Mouse (Mus musculus) gonadal fat pad, adult 2 months (tissue): ENCODE results near the gene Tent5a. TPM values are rescaled to one million over a fixed set of nuclear protein-coding genes. Genes with fewer than 3 reads are reported as not detected.

ENCODE experiments used
- DNase-seq: peaks from one replicate; pipeline ENCODE4 v3.0.0-alpha.2; 2012; ENCODE audit warnings: low read depth
- polyA plus RNA-seq: library from polyadenylated mRNA; depleted of rRNA; stranded (reverse); fragments of >200 nt; gene quantifications from 2 replicates; pipeline ENCODE4 v1.2.3, GENCODE M21; 2012; rRNA removed

Tent5a gene
- polyA plus RNA-seq = 9.2 and 9.8 TPM in 2 replicates

DNA sequence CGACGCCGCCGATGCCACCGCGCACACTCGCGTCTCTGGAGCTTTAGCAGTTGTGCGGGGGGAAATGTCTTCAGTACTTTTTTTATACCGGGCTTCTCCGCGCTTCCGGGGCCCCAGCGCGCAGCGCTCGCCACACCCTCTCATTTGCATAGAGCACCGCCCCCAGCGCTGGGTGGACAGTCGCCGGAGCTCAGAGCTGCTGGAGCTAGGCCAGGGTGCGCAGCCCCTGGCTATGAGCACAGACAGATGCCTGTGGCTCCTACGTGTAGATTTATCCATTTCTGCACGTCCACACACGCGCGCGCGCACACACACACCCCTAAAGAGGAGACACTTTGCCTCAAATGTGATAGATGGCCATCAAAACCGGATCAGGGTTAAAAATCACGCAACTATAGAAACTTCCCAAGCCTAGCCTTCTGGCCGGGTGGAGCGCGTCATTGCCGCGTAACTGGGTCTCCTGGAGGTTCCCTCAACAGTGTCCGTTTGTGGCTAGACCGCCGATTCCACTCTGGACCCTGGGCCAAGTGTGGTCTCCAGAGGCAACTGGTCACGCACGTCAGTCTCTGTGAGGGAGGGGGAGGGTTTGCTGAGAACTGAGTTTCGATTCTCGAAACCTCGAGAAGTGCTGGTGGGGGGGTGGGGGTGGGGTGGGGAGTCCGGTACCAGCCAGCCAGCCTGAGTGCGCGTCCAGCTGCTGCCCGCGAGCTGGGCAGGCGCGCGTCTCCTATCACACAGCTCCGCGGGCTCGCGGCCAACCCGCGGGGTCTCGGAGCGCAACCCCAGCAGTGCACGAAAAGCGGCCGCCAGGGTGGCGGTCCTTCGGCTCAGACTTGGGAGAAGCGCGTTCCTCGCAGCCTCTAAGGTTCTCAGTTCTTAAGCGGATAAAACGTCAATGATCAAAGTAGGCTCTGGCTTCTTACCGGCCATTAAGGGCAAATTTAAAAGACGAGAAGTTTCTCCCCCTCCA lies at the start of gene Tent5a:
Tent5a (minus strand) TSS at position 107 of the 970 bp plus-strand sequence.
- no peak for DNase-seq

DNA sequence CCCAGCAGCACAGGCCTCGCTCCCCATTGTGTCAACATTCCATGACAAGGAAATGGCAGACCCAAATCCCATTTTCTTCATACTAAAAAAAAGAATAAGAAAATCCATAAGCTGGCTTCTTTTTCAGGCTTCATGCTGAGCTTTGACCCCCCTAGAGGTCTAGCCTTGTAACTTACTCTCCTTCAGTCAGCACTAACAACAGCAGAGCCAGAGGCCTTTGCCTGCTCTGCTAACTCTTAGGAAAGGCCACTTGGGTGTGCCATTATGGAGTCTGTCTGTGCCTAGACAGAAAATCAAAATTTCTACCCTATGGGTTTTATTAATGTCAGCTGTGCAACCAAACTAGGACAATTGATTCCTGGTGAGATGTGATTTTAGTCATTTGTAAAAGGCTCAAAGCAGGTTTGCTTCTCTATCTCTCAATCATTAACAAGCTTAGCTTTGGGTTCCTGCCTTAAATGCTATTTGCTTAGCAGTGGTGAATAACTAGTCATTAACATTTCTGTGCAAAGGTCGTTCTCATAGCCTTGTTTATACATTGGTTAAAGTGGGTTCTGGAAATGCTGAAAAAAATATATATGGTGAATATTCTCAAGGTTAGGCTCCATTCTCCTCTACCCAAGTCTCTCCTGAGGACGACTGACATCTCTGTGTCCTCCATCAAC lies 49.6 kb upstream of the Tent5a start:
- no peak for DNase-seq

DNA sequence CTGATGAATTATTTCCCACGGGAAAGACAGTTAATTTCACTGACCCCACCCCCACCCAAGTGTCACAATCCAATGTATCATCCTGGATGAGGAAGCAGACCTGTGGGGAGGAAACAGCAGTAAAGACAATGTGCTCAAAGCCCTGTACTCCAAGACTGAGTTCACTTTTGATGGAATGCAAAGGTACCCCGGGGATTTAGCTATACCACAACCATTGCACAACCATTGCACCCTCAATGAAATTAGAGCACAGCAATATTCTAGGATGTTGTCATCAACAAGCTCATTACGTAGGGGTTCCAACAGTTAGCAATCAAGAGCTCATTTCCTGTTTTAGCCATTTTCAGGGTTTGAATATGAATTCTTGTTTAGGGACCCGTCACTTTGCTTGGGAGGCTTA lies 48.0 kb upstream of the Tent5a start:
- DNase-seq = no peak

DNA sequence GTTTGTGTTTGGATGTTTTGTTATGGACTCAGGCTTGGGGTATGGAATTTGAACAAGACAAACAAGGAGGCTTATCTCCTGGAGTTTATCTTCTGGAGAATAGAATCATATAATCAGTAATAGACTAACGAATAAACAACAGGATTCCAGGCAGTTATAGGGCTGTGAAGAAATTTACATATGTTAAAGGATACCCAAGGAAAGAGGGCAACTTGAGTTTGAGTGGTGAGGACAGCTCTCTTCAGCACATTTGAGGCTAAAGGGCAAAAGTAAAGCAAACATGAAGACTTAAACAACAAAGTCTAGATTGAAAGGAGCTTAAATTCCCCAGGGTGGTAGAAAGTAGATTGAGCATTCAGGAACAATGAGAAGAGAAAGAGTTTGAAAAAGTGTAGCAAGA lies 44.9 kb upstream of the Tent5a start:
- DNase-seq = no peak

DNA sequence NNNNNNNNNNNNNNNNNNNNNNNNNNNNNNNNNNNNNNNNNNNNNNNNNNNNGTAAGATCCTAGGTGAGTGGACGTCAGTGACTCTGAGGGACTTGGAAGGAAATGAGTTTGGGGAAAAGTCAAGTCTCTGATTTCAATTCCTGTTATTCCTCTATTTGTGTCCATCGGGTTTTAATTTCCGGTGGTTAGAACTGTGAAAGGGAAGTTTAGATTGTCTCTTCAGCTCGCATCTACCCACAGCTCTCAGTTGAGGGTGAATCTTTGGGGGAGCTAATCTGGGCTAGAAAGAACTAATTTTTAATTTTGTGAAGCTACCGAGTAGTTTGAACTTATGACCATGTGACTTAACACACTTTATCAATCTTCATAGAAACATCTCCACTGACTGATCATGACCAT lies 42.4 kb upstream of the Tent5a start:
- no peak for DNase-seq

DNA sequence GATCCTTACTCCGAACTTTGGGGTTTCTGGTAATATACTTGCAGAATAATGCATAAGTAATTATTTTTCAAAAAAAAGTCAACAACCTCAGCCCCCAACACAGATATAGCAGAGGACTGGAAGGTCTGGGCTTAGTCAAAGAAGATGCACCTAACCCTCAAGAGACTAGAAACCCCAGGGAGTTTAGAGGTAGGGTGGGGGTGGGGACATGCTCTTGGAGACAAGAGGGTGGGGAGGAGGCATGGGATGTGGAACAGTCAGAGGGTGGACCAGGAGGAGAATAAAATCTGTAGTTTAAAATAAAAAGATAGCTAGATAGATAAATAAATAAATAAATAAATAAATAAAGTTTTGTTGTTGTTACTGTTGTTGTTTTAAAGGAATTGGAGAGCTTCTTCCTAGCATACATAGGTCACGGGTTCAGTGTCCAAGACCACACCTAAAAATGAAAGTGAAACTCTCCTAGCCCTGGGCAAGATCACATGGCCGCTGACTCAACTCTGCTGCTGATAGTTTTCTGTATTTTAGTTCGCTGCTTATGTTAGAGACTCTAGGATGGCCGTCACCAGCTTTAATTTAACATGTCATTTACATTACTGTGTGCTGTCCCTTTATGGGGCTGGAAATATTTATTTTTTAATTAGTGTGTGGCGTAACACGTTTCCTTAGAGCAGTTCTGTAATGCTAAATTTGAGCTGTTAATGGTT lies 30.2 kb upstream of the Tent5a start:
- DNase-seq = no peak

DNA sequence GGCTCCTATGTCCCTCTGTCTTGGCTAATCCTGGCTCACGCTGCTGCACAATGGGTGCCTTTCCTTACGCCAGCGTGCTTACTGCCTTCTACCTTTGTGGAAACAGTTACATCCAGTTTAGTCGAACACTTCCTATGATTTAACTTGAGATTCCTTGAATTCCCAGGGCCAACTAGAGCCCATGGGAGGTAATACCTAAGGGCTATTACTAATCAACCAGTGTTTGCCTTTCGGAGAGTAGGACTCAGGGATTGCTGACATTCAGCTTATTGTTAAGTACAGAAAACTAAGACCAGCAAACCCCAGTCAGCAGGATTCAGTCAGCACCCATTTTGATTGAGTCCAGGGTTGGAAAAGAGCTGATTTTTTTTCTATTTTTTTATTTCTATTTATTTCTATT lies 28.4 kb upstream of the Tent5a start:
- DNase-seq = no peak

GRCm38 (mm10) chr9:85347823-85348523 lies 20.8 kb upstream of the Tent5a start:
- DNase-seq = no peak

DNA sequence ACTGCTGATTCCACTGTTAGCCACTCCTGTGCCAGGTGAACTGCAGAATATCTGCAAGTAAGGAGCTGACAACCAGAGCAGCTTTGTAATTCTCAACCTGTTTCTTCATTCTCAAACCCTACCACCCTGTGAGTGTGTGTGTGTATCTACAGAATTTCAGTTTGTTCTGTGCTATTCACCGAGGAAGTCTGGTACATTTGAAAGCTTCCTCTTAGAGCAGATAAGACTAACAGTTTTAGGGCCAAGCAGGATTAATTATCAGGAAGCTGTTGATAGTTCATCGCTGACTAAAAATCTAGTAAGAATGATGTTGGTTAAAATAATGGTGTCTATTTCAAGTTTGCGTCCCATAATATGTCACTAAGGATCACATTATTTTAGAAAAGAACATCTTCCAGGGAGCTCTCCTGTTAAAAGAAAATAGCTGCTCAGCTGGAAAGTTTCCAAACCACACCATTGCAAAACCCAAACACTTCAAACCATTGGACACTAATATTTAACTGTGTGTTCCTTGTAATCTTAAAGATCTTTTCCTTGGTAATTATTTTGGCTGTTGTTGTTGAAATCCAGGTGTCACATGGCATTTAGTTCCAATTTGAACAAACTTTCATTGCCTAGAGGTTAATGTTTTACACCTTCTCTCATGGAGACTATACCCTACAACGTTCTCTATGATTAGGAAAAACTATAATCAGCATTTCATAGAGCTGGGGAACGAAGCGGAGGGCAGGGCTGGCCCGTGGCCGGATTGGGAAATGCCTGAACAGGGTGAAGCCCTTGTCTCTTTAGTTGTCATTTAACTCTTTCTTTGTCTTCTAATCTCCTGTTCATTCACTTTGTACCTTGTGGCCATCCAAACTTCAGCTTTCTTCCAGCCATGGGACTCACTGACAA lies 16.0 kb upstream of the Tent5a start:
- DNase-seq = no peak

- DNase-seq = no peak
Measured at GRCm38 (mm10) chr9:85340303-85340702, 13.2 kb upstream of the Tent5a start.

DNA sequence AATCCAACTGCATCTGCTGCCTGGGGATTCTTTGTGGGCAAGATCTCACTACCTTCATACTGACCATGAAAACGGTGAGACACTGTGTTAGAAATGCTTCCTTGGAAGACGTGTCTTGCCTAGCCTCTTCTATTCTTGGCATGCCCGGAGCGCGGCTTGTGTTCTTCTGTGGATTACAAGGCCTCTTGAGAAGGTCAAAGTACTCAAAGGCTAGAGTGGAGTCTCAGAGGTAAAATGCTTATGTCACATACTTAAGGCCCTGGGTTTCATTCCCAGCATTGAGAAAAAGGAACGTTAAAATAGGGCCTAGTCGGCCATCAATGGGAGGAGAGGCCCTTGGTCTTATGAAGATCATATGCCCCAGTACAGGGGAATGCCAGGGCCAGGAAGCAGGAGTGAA lies 8.9 kb upstream of the Tent5a start:
- no peak for DNase-seq

DNA sequence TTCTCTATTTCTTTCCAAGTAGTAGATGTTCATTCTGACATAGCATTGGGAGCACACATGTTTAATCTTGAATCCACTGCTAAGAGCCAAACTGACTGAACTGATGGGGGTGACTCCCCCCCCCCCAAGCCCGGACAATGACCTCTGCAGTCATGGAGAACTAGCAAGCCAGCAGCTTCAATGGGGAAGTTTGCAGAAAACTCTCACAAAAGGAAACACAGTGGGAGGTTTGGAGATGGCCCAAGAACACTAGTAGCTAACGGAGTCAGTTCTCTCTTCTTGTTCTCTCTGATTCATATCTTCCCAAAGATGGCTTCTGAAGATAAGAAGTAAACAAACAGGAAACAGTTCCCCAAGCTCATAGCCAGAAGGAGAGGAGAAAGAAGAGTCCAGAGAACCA lies 4.4 kb upstream of the Tent5a start:
- DNase-seq = no peak

- no peak for DNase-seq
Measured at GRCm38 (mm10) chr9:85328259-85328658, 1.1 kb upstream of the Tent5a start.

GRCm38 (mm10) chr9:85326292-85327241 lies 581 bp downstream of the Tent5a start:
- DNase-seq = no peak

GRCm38 (mm10) chr9:85325201-85325868 lies 1.8 kb downstream of the Tent5a start:
- no peak for DNase-seq

- no peak for DNase-seq
Measured at GRCm38 (mm10) chr9:85324158-85324875, 2.8 kb downstream of the Tent5a start.

DNA sequence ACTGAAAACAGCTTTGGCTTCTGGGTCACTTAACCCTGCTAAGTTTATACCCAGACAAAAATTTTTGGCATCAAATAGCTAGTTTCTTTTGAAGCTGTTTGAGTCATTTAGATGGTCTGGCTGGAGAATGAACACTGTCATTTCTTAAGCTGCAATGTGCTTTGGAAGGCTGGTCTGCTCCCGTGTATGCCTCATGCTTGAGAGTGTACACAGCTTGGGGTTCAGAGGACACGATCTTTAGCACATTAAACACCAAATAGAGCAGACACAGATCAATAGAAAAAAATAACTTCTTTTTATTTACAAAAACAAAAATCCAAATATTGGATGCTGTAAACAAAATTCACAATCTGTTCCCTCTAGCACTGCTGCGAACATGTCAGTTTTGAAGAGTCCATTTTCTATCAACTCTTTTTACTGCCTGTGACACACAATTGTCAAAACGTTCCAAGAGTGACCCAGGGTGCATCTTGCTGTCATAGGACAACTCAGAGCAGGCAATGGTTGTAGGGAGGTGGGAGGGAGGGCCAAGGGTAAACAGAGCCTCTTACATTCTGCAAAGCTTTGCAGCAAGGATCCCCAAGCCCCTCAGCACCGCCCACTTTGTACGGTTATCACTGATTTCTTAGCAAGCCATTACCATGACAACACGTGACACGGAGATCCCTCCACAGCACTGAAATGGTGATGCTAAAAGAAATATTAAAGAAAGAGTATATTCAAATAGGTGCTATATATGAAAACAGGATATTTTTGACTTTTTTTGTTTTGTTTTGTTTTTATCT lies 6.8 kb downstream of the Tent5a start:
- no peak for DNase-seq

- no peak for DNase-seq
Measured at GRCm38 (mm10) chr9:85316122-85316521, 11.0 kb downstream of the Tent5a start.
